Mouse (Mus musculus) 3T3-L1 (cell line): ENCODE measurements around the gene Adat2.

Experiments used
- DNase-seq: peaks from one replicate; pipeline ENCODE4 v3.0.0-alpha.2; 2015; ENCODE audit warnings: low read depth, low spot score

The Adat2 gene

DNA sequence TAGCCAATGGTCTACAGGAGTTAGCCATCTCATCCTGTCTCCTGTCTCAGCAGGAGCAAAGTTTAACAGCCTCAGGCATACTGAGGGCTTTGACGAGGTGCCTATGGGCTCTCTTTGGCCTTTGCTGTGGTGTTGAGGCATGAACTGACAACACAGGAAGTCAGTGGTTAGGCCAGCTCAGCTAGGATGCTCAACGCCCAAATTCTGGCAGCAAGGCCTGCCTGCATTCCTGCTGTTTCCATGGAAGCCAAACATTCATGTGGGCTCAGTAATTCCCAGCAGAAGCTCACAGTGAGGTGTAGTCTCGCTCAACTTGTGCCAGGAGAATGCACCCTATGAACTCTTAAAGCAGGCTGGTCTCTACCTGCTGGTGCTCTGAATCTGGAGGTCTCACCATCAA, 43.4 kb downstream of the Adat2 start:
- peak; percentile 97 for DNase-seq

DNA sequence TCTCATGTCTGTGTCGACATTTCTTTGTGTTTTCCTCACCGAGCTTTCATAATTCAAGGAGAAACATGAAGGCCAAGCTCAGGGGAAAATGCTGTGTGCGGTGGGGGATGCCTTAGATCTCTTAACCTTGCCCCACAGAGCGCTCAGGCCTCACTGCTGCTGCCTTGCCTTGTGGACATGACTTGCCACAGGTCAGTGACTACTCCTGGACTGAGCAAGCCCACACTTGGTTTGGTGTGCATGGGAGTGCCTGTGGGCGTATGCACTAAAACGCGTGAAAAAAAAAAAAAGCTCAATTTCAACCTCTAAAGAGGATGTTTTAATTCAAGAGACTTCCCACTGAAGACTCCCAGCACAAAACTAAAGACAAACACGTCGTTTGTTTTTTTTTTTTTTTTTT, 44.2 kb downstream of the Adat2 start:
- DNase-seq = no peak

DNA sequence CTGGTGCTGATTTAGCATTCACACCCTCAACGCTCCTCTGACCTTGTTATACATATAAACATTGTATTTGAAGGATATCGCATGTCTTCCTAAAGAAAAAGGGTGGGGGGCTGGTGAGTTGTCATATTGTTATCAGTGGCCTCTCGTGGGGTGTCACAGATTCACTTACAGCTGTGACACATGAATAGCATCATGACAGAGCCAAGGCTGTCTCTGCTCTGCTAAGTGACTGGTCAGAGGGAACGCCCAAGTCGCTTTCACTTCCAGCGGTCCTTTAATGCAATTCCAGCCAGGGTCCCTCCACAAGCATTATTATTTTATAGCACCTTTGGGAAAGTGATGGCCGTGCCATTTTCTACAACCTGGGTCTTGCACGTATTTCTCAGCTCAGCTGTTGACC, 44.8 kb downstream of the Adat2 start:
- no peak for DNase-seq

DNA sequence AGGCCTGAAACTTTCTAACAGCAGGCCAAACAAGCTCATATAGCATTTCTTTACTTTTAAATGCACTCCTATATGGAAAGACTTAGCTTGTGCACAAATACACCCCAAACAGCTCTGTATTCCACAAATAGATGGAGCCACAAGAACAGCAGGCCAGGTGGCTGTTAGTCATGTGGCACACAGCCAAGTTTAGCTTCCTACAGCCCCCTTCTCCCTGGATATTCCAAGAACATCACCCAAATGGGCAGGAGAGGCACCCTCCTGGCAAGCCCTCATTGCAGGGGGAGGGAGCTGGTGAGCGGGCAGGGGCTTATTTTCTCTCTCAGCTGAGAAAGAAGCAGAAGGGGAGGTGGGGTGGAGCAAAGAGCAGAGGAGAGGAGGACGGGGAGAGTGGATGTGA, 48.2 kb downstream of the Adat2 start:
- DNase-seq = peak; percentile 11
